Mouse (Mus musculus) midbrain, embryonic 13.5 days (tissue): ENCODE measurements around the gene Btnl9. TPM values are rescaled to one million over a fixed set of nuclear protein-coding genes. Genes with fewer than 3 reads are reported as not detected.

Experiments
- ATAC-seq: fragments of 200-750 bp; cut with Nextera tagmentation; 2 replicates; pipeline ENCODE4 v1.8.0; 2017; ENCODE audit warnings: mild to moderate bottlenecking, moderate TSS enrichment, moderate library complexity
- H3K27ac ChIP-seq: fragments of 300-500 bp; sonication (generic); 2 replicates; pipeline ENCODE4 v1.5.1; 2015; ENCODE audit warnings: inconsistent platforms, mild to moderate bottlenecking, moderate library complexity
- H3K27me3 ChIP-seq: fragments of 300-500 bp; sonication (generic); 2 replicates; pipeline ENCODE4 v1.6.1; 2015; ENCODE audit warnings: mild to moderate bottlenecking, inconsistent platforms
- H3K36me3 ChIP-seq: fragments of 300-500 bp; sonication (generic); 2 replicates; pipeline ENCODE4 v1.6.1; 2015; ENCODE audit warnings: mild to moderate bottlenecking, inconsistent platforms
- H3K4me1 ChIP-seq: fragments of 300-500 bp; sonication (generic); replicated peaks from 2 replicates; pipeline ENCODE4 v1.6.1; 2015; ENCODE audit warnings: inconsistent platforms
- H3K4me2 ChIP-seq: fragments of 300-500 bp; sonication (generic); replicated peaks from 2 replicates; pipeline ENCODE4 v1.6.1; 2015; ENCODE audit warnings: moderate library complexity, mild to moderate bottlenecking, inconsistent platforms
- H3K4me3 ChIP-seq: fragments of 300-500 bp; sonication (generic); replicated peaks from 2 replicates; pipeline ENCODE4 v1.5.1; 2015; ENCODE audit warnings: mild to moderate bottlenecking, inconsistent platforms
- H3K9ac ChIP-seq: fragments of 300-500 bp; sonication (generic); replicated peaks from 2 replicates; pipeline ENCODE4 v1.6.1; 2015; ENCODE audit warnings: mild to moderate bottlenecking, inconsistent platforms
- H3K9me3 ChIP-seq: fragments of 300-500 bp; sonication (generic); 2 replicates; pipeline ENCODE4 v1.6.1; 2016; ENCODE audit warnings: mild to moderate bottlenecking, inconsistent platforms
- WGBS: fragments of 180-500 bp; shearing (Covaris S2); methylation state at CpG from one replicate; pipeline ENCODE4 v1.1.7; 2015; 5-methylcytosine and 5-hydroxymethylcytosine counted together
- polyA plus RNA-seq: library from polyadenylated mRNA; unstranded; fragments of >200 nt; fragmentation: Nextera tagmentation; extraction: Ambion mirVana; gene quantifications from 2 replicates; pipeline ENCODE4 v1.2.1, GENCODE M21; 2015

Gene Btnl9
- polyA plus RNA-seq, 1 experiment from 2014 or later, result not detected

DNA sequence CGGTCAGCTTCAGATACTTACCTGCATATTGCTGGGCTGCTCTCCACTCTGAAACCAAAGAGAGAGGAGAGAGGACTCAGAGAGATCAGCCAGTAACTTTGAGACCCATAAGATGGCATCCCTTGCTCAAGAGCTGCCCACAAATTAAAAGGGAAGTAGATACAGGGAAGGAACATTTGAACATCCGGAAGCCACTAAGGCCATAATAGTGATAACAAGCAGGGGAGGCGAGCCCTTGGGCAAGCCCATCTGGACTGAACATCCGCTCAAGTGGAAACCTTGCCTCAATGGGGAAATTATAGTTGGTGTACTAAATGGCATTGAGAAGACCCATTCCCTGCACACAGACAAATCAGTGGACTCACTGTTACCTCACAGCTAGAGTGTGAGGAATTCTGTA is 16.4 kb downstream of the Btnl9 start:
- WGBS, result 91% methylated on average over 4 of the region's 4 CpGs
- no peak overlapping the region for H3K4me3 ChIP-seq
- H3K27ac ChIP-seq, result no peak overlapping the region
- H3K36me3 ChIP-seq, result no peaks in the 10 kb centered on the region
- H3K4me2 ChIP-seq, result no peak overlapping the region
- H3K9ac ChIP-seq, result no peak overlapping the region
- peaks cover 3% of the 10 kb centered on the region; the same call in 1 of the 2 replicates for H3K9me3 ChIP-seq
- H3K4me1 ChIP-seq, result peaks cover 8% of the 10 kb centered on the region
- peaks cover 22% of the 10 kb centered on the region for H3K27me3 ChIP-seq
- no peak for ATAC-seq

DNA sequence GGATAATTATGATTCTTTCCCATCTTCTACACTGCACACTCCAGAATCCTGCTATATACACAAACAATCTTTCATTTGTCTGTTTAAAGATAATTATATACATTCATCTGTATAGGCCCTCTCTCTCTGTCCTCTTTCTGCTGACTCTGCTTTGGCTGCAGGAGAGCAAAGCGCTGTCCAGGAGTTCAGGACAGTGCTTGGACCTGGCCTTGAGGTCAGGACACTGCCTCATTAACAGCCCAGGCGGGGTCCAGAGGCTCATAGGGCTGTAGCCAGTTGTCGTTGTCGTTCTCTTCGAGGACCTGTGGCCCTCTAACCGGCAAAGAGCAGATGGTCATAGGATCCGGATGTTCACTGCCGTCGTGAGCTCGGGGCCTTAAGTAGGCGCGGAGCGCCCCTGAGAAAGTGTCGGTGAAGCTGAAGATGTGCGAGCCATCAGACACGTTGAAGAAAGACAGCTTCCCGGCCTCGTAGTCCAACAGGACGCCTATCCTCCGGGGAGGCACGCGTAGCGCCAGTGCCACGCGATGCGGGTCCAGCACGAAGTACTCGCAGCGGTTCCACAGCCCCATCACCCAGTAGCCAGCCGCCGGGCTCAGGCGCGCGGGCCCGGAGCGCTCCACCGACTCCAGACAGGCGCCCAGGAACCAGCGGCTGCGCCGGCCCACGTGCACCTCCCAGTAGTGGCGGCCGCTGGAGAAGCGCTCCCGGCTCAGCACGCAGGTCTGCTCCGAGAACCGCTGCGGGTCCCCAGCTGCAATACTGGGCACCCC is 17.9 kb downstream of the Btnl9 start:
- ATAC-seq, result peak; percentile 85
- 8% methylated on average over 49 of the region's 50 CpGs for WGBS
- H3K4me3 ChIP-seq, result peak overlapping the region; percentile 43
- peak overlapping the region; percentile 57 for H3K9ac ChIP-seq
- H3K4me2 ChIP-seq, result peak overlapping the region; percentile 74
- no peaks in the 10 kb centered on the region for H3K36me3 ChIP-seq
- peaks cover 22% of the 10 kb centered on the region for H3K27me3 ChIP-seq
- peaks cover 8% of the 10 kb centered on the region for H3K4me1 ChIP-seq
- no peak overlapping the region for H3K27ac ChIP-seq
- peaks cover 3% of the 10 kb centered on the region; the same call in 1 of the 2 replicates for H3K9me3 ChIP-seq

GRCm38 (mm10) chr11:49156821-49157814 is 29.8 kb downstream of the Btnl9 start:
- no peak overlapping the region for H3K27ac ChIP-seq
- H3K9me3 ChIP-seq, result no peaks in the 10 kb centered on the region
- no peaks in the 10 kb centered on the region for H3K36me3 ChIP-seq
- H3K4me1 ChIP-seq, result no peaks in the 10 kb centered on the region
- H3K27me3 ChIP-seq, result no peaks in the 10 kb centered on the region
- H3K4me3 ChIP-seq, result no peak overlapping the region
- no peak for ATAC-seq
- H3K4me2 ChIP-seq, result no peak overlapping the region
- 91% methylated on average over 2 of the region's 2 CpGs for WGBS
- no peak overlapping the region for H3K9ac ChIP-seq

DNA sequence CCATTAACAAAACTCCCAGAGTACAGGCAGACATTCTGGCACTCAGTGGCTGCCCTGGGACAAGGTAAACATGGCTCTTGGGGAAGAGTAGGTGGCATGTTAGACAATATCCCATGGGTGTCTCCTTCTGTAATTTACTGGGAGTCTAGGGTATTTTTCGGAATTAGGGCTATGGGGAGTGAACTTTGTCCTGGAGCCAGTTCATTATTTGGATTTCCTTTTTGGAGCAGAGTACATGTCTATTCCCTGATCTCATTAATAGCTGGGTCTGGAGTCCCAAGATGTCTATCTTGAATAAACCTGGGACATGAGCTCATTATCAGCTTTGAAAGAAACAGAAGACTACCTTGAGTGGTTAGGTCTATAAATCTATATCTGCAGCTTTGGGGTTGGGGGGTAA is 32.9 kb downstream of the Btnl9 start, which contains the start of gene Olfr1394:
Gene Olfr1394, plus strand, starts transcription at position 301 of the 400 bp plus-strand sequence.
- H3K4me2 ChIP-seq, result no peak within 1 kb of the TSS
- 93% methylated on average over 1 of the region's 1 CpGs for WGBS
- no peaks in the 10 kb centered on the region for H3K4me1 ChIP-seq
- H3K27me3 ChIP-seq, result no peaks in the 10 kb centered on the region
- no peak within 1 kb of the TSS for H3K27ac ChIP-seq
- no peak within 1 kb of the TSS for H3K4me3 ChIP-seq
- H3K9ac ChIP-seq, result no peak within 1 kb of the TSS
- no peaks in the 10 kb centered on the region for H3K9me3 ChIP-seq
- H3K36me3 ChIP-seq, result no peaks in the 10 kb centered on the region
- ATAC-seq, result no peak

DNA sequence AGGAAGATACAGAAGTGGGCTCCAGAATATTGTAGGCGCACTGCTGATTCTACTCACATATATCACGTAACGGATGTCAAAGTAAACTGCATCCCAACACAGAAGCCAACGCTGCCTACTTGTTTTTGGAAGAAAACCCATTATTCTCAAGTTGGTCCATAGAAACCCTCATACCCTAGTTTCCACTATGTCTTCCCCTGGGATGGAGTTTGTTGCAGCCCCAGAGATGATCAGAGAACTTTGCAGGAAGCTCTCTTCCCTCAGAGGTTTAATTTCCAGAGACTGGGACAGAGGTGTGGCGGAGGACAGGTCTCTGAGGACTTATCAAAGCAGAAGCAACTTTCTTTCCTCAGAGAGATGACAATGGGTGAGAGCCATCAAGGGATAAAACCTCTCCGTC is 45.0 kb downstream of the Btnl9 start, which contains the start of gene Olfr1395:
Gene Olfr1395, plus strand, starts transcription at position 301 of the 400 bp plus-strand sequence.
- Histone ChIP-seq H3K36me3 (no peaks in the 10 kb centered on the region), H3K9ac (no peak within 1 kb of the TSS), H3K4me3 (no peak within 1 kb of the TSS), H3K9me3 (no peaks in the 10 kb centered on the region), H3K4me1 (no peaks in the 10 kb centered on the region), H3K27me3 (no peaks in the 10 kb centered on the region), H3K4me2 (no peak within 1 kb of the TSS), H3K27ac (no peak within 1 kb of the TSS)
- no peak for ATAC-seq
- WGBS, result 92% methylated on average over 6 of the region's 6 CpGs

DNA sequence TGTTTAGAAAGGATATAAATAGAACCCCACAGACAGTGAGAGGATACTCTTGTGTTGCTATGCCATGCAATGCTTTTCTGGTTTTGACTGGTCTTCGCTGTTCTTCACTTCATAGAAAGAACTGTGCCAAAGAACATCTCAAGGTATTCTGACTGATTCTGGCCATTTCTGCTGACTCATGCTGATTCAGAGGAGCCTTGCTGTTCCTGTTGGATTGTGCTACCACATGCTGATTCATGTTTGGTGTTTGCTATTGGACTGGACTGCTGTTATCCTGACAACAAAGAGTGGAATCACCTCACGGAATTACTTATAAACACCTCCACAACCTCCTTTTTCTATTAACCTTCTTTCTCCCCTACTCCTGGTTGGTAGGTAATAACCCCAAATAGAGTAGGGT is 62.8 kb downstream of the Btnl9 start:
- no peaks in the 10 kb centered on the region for H3K36me3 ChIP-seq
- no peaks in the 10 kb centered on the region for H3K4me1 ChIP-seq
- 91% methylated on average over 2 of the region's 2 CpGs for WGBS
- H3K4me2 ChIP-seq, result no peak overlapping the region
- H3K27me3 ChIP-seq, result no peaks in the 10 kb centered on the region
- H3K9ac ChIP-seq, result no peak overlapping the region
- ATAC-seq, result no peak
- H3K4me3 ChIP-seq, result no peak overlapping the region
- no peaks in the 10 kb centered on the region for H3K9me3 ChIP-seq
- no peak overlapping the region for H3K27ac ChIP-seq

GRCm38 (mm10) chr11:49119635-49120034 is 67.3 kb downstream of the Btnl9 start:
- no peaks in the 10 kb centered on the region for H3K4me1 ChIP-seq
- no peaks in the 10 kb centered on the region for H3K36me3 ChIP-seq
- no peak overlapping the region for H3K9ac ChIP-seq
- WGBS, result 93% methylated on average over 3 of the region's 3 CpGs
- H3K9me3 ChIP-seq, result no peaks in the 10 kb centered on the region
- ATAC-seq, result no peak
- H3K27me3 ChIP-seq, result no peaks in the 10 kb centered on the region
- no peak overlapping the region for H3K4me3 ChIP-seq
- no peak overlapping the region for H3K4me2 ChIP-seq
- no peak overlapping the region for H3K27ac ChIP-seq

Other genes with a start within 250 kb of the Btnl9 start
- gene Psme2b, start 241.0 kb downstream of the Btnl9 start, polyA plus RNA-seq, result 2.4 and 2.7 TPM in 2 replicates
- not detected in 2 replicates for gene Olfr56, start 208.3 kb downstream of the Btnl9 start, polyA plus RNA-seq
- 0.24 and 0.31 TPM in 2 replicates for gene 9930111J21Rik1, start 207.8 kb downstream of the Btnl9 start, polyA plus RNA-seq
- gene Gm12185, start 194.9 kb downstream of the Btnl9 start, polyA plus RNA-seq, result not detected in 2 replicates
- gene Tgtp1, start 193.0 kb downstream of the Btnl9 start, polyA plus RNA-seq, result not detected in 2 replicates
- gene 9930111J21Rik2, start 135.9 kb downstream of the Btnl9 start, polyA plus RNA-seq, result 0.15 and 0.30 TPM in 2 replicates
- not detected in 2 replicates for gene Tgtp2, start 123.0 kb downstream of the Btnl9 start, polyA plus RNA-seq
- 0.39 and 0.64 TPM in 2 replicates for gene Ifi47, start 110.6 kb downstream of the Btnl9 start, polyA plus RNA-seq
- not detected in 2 replicates for gene Olfr1396, start 72.3 kb downstream of the Btnl9 start, polyA plus RNA-seq
- not detected in 2 replicates for gene Olfr1395, start 44.9 kb downstream of the Btnl9 start, polyA plus RNA-seq
- not detected in 2 replicates for gene Olfr1394, start 32.8 kb downstream of the Btnl9 start, polyA plus RNA-seq
- gene Zfp62, start 16.1 kb upstream of the Btnl9 start, polyA plus RNA-seq, result 56.6 and 58.5 TPM in 2 replicates
- 29.3 and 32.1 TPM in 2 replicates for gene Mgat1, start 57.0 kb upstream of the Btnl9 start, polyA plus RNA-seq
- gene Olfr1393, start 91.1 kb upstream of the Btnl9 start, polyA plus RNA-seq, result 0.15 TPM in 1 of 2 replicates, not detected in the other
- not detected in 2 replicates for gene Olfr1392, start 98.1 kb upstream of the Btnl9 start, polyA plus RNA-seq
- gene Olfr10, start 117.6 kb upstream of the Btnl9 start, polyA plus RNA-seq, result not detected in 2 replicates
- gene Olfr1391, start 135.6 kb upstream of the Btnl9 start, polyA plus RNA-seq, result not detected in 2 replicates
- gene Olfr1390, start 148.0 kb upstream of the Btnl9 start, polyA plus RNA-seq, result not detected in 2 replicates
- gene Olfr1389, start 235.9 kb upstream of the Btnl9 start, polyA plus RNA-seq, result not detected in 2 replicates
- not detected in 2 replicates for gene Olfr1388, start 249.5 kb upstream of the Btnl9 start, polyA plus RNA-seq